22 mouse cellular contexts compared by ENCODE assay signal in genomic region chr4:138184056-138184455, GRCm38 (mm10). TPM values are rescaled to one million over a fixed set of nuclear protein-coding genes. Genes with fewer than 3 reads are reported as not detected.
DNase-seq lines count a peak whose midpoint lies in the region; ATAC-seq and TF ChIP-seq lines count a peak whose summit lies in the region.
"Had no signal": no experiment of that assay in that cellular context is flagged by ENCODE, and none has a peak within 500 bp of the region (broad histone marks: within the 10 kb centered on the region; RNA-seq: fewer than 3 reads in every experiment).

No protein-coding gene starts in this region.

- no peak for TF ChIP-seq EP300 in MEL (IDR thresholded peaks at IDR 0.05; ENCODE audit: low read depth in 1 of 2, low read length in 2 of 2)

- no peaks in the 10 kb centered on the region for H3K4me1 ChIP-seq in MEL (ENCODE audit: control insufficient read depth in 1 of 2, insufficient read depth in 2 of 2, low read length in 2 of 2)
- H3K4me1 ChIP-seq in intestine, postnatal 0 days (replicated peaks; ENCODE audit: control insufficient read depth, insufficient read depth, low read length), result no peaks in the 10 kb centered on the region
- peaks cover 13% of the 10 kb centered on the region for H3K4me1 ChIP-seq in small intestine, adult 2 months (ENCODE audit: control insufficient read depth, insufficient read depth, insufficient read length, low read length)
- H3K4me1 ChIP-seq in neural tube, embryonic 15.5 days, result no peaks in the 10 kb centered on the region
- no peaks in the 10 kb centered on the region for H3K4me1 ChIP-seq in hindbrain, embryonic 14.5 days (replicated peaks; ENCODE audit: control insufficient read depth, insufficient read depth, low read length)
- H3K4me1 ChIP-seq: embryonic facial prominence, embryonic 12.5 days; forebrain, embryonic 15.5 days; hindbrain, embryonic 13.5 days had no signal

- 71% methylated on average over 5 of the region's 5 CpGs for WGBS in intestine, postnatal 0 days
- 62% methylated on average over 5 of the region's 5 CpGs for WGBS in small intestine, adult 2 months
- WGBS in neural tube, embryonic 15.5 days, result 96% methylated on average over 5 of the region's 5 CpGs
- 90% methylated on average over 5 of the region's 5 CpGs for WGBS in hindbrain, embryonic 14.5 days

- H3K9me3 ChIP-seq in MEL (replicated peaks; ENCODE audit: insufficient read depth, low read length), result no peaks in the 10 kb centered on the region
- H3K9me3 ChIP-seq in intestine, postnatal 0 days (ENCODE audit: control insufficient read depth), result no peaks in the 10 kb centered on the region
- H3K9me3 ChIP-seq in neural tube, embryonic 15.5 days (replicated peaks), result no peaks in the 10 kb centered on the region
- no peaks in the 10 kb centered on the region for H3K9me3 ChIP-seq in hindbrain, embryonic 14.5 days (ENCODE audit: control insufficient read depth, low read length)
- H3K9me3 ChIP-seq: embryonic facial prominence, embryonic 12.5 days; forebrain, embryonic 15.5 days; G1E; heart, embryonic 15.5 days; hindbrain, embryonic 13.5 days had no signal

- no peaks in the 10 kb centered on the region for H3K79me2 ChIP-seq in MEL (ENCODE audit: control insufficient read depth, insufficient read depth, low read length, poor library complexity)

- no peak for TF ChIP-seq POLR2A in MEL (IDR thresholded peaks at IDR 0.05; ENCODE audit: control insufficient read depth in 1 of 2, insufficient read depth in 1 of 2, low read depth in 1 of 2, low read length in 2 of 2, poor library complexity in 1 of 2)
- TF ChIP-seq POLR2A in small intestine, adult 2 months (IDR thresholded peaks at IDR 0.05; ENCODE audit: low read depth, low read length), result no peak

- H3K4me2 ChIP-seq in intestine, postnatal 0 days (replicated peaks; ENCODE audit: low read depth), result no peak overlapping the region
- H3K4me2 ChIP-seq in neural tube, embryonic 15.5 days, result no peak overlapping the region
- H3K4me2 ChIP-seq in hindbrain, embryonic 14.5 days (replicated peaks), result no peak overlapping the region
- H3K4me2 ChIP-seq: embryonic facial prominence, embryonic 12.5 days; forebrain, embryonic 15.5 days; heart, embryonic 11.5 days; heart, embryonic 15.5 days; hindbrain, embryonic 13.5 days had no signal

- H3K27ac ChIP-seq in gastrocnemius, adult 2 months, result 0 out of 2 replicates have a peak overlapping the region, but pooled peaks have one; percentile 65
- no peak overlapping the region for H3K27ac ChIP-seq in MEL (ENCODE audit: control insufficient read depth, low read depth, low read length)
- H3K27ac ChIP-seq in intestine, postnatal 0 days (ENCODE audit: low read depth, low read length), result peak overlapping the region; percentile 85
- H3K27ac ChIP-seq in small intestine, adult 2 months (ENCODE audit: insufficient read depth, low read depth, low read length), result peak overlapping the region; percentile 60
- H3K27ac ChIP-seq in neural tube, embryonic 15.5 days (replicated peaks), result no peak overlapping the region
- no peak overlapping the region for H3K27ac ChIP-seq in hindbrain, embryonic 14.5 days
- H3K27ac ChIP-seq: embryonic facial prominence, embryonic 12.5 days; forebrain, embryonic 15.5 days; heart, adult 2 months; heart, embryonic 15.5 days; hindbrain, embryonic 13.5 days had no signal

- no peak for TF ChIP-seq CTCF in gastrocnemius, adult 2 months (IDR thresholded peaks at IDR 0.05)
- TF ChIP-seq CTCF in MEL (IDR thresholded peaks at IDR 0.05 in 2 of 3, conservative IDR thresholded peaks at IDR 0.05 in 1 of 3; ENCODE audit: control insufficient read depth in 1 of 3, insufficient read depth in 1 of 3, low read depth in 2 of 3, low read length in 3 of 3, poor library complexity in 1 of 3, severe bottlenecking in 1 of 3), result no peak
- no peak for TF ChIP-seq CTCF in intestine, postnatal 0 days (IDR thresholded peaks at IDR 0.05; ENCODE audit: low read depth)
- no peak for TF ChIP-seq CTCF in small intestine, adult 2 months (IDR thresholded peaks at IDR 0.05; ENCODE audit: extremely low read depth, insufficient read length, insufficient replicate concordance, low read depth, low read length)

- H3K4me3 ChIP-seq in gastrocnemius, adult 2 months, result no peak overlapping the region
- H3K4me3 ChIP-seq in MEL (ENCODE audit: control insufficient read depth in 1 of 2, insufficient read depth in 1 of 2, low read depth in 2 of 2, low read length in 2 of 2), result no peak overlapping the region
- H3K4me3 ChIP-seq in intestine, postnatal 0 days (ENCODE audit: low read depth, low read length), result no peak overlapping the region
- H3K4me3 ChIP-seq in small intestine, adult 2 months (ENCODE audit: low read depth, low read length), result no peak overlapping the region
- no peak overlapping the region for H3K4me3 ChIP-seq in neural tube, embryonic 15.5 days (replicated peaks)
- no peak overlapping the region for H3K4me3 ChIP-seq in hindbrain, embryonic 14.5 days (replicated peaks; ENCODE audit: low read length)
- H3K4me3 ChIP-seq: embryonic facial prominence, embryonic 12.5 days; forebrain, embryonic 15.5 days; heart, adult 2 months; heart, embryonic 15.5 days; hindbrain, embryonic 13.5 days had no signal

- peaks cover 0 to 17% of the 10 kb centered on the region in 2 experiments; a peak in 3 of 4 replicates for H3K36me3 ChIP-seq in MEL (ENCODE audit: control insufficient read depth in 1 of 2, insufficient read depth in 2 of 2, low read length in 2 of 2)
- peaks cover 74% of the 10 kb centered on the region for H3K36me3 ChIP-seq in intestine, postnatal 0 days (ENCODE audit: control insufficient read depth, insufficient read depth)
- H3K36me3 ChIP-seq in small intestine, adult 2 months (ENCODE audit: control insufficient read depth, insufficient read depth, low read length), result peaks cover 36% of the 10 kb centered on the region
- peaks cover 90% of the 10 kb centered on the region for H3K36me3 ChIP-seq in neural tube, embryonic 15.5 days
- peaks cover 95% of the 10 kb centered on the region for H3K36me3 ChIP-seq in hindbrain, embryonic 14.5 days (replicated peaks; ENCODE audit: control insufficient read depth, insufficient read depth)

- H3K9ac ChIP-seq in MEL (ENCODE audit: control insufficient read depth, low read depth, low read length, poor library complexity, severe bottlenecking), result no peak overlapping the region
- H3K9ac ChIP-seq in intestine, postnatal 0 days (ENCODE audit: low read depth, low read length), result no peak overlapping the region
- H3K9ac ChIP-seq in neural tube, embryonic 15.5 days (replicated peaks), result no peak overlapping the region
- no peak overlapping the region for H3K9ac ChIP-seq in hindbrain, embryonic 14.5 days
- H3K9ac ChIP-seq: embryonic facial prominence, embryonic 12.5 days; forebrain, embryonic 15.5 days; heart, embryonic 15.5 days; hindbrain, embryonic 13.5 days had no signal

- no peak for ATAC-seq in intestine, postnatal 0 days
- ATAC-seq in neural tube, embryonic 15.5 days (ENCODE audit: low FRiP score), result no peak
- ATAC-seq in hindbrain, embryonic 14.5 days (ENCODE audit: low FRiP score), result no peak
- ATAC-seq: activated CD4-positive, CD25-positive, alpha-beta regulatory T cell, adult 4 months; CD4-positive, CD25-positive, alpha-beta regulatory T cell, adult 4 months; forebrain, embryonic 15.5 days; Patski had no signal

- intact Hi-C loops in gastrocnemius, adult 2 months (cut with DNase I), result no loop called here

- peak; percentile 3 for DNase-seq in gastrocnemius, adult 2 months
- no peak for DNase-seq in gastrocnemius, postnatal 10 days
- no peak for DNase-seq in MEL (ENCODE audit: low read depth, low spot score)
- no peak for DNase-seq in hindbrain, embryonic 14.5 days (ENCODE audit: low spot score)
- DNase-seq: cerebellum, adult 11-12 months; cerebellum, adult 9-10 months; cerebellum, postnatal 25 days; gastrocnemius, postnatal 14 days; heart, postnatal 14 days had no signal

- no peaks in the 10 kb centered on the region for H3K27me3 ChIP-seq in MEL (ENCODE audit: control insufficient read depth in 1 of 2, insufficient read depth in 2 of 2, low read length in 2 of 2)
- H3K27me3 ChIP-seq in intestine, postnatal 0 days (replicated peaks; ENCODE audit: control insufficient read depth, insufficient read depth, low read length), result no peaks in the 10 kb centered on the region
- H3K27me3 ChIP-seq in small intestine, adult 2 months (ENCODE audit: control insufficient read depth, insufficient read depth, low read length), result no peaks in the 10 kb centered on the region
- no peaks in the 10 kb centered on the region for H3K27me3 ChIP-seq in neural tube, embryonic 15.5 days (replicated peaks)
- no peaks in the 10 kb centered on the region for H3K27me3 ChIP-seq in hindbrain, embryonic 14.5 days (ENCODE audit: control insufficient read depth, insufficient read depth, low read length)
- H3K27me3 ChIP-seq: embryonic facial prominence, embryonic 12.5 days; forebrain, embryonic 15.5 days; heart, embryonic 15.5 days; hindbrain, embryonic 13.5 days; Patski had no signal

- TF ChIP-seq RAD21 in MEL (IDR thresholded peaks at IDR 0.05; ENCODE audit: low read depth, low read length), result no peak

TF ChIP-seq in MEL, 35 proteins besides CTCF, POLR2A, EP300 and RAD21:
- TF ChIP-seq RCOR1 (IDR thresholded peaks at IDR 0.05; ENCODE audit: low read depth, low read length), result no peak
- TF ChIP-seq MXI1 (IDR thresholded peaks at IDR 0.05; ENCODE audit: low read depth, low read length), result 0 out of 2 replicates have a peak, but pooled peaks have one; percentile 10

RNA-seq across cellular contexts. Expression of gene Hp1bp3, which starts 32.0 kb away (rescaled TPM):
- 10 to 100 TPM; 50.8 to 67.8 TPM for total RNA-seq in gastrocnemius, adult 2 months (2021)
- total RNA-seq in gastrocnemius, postnatal 10 days (2021), result 10 to 100 TPM; 65.5 to 73.8 TPM
- 39.1 and 45.1 TPM in 2 replicates for total RNA-seq in MEL (2012; rRNA removed)
- 10 to 100 TPM in 1 of 2 experiments, not detected in 1; 74.0 TPM for polyA plus RNA-seq in MEL (2012; ENCODE audit: insufficient read depth in 1 of 2, insufficient read length in 2 of 2, low read depth in 1 of 2, low replicate concordance in 2 of 2, missing spikeins in 1 of 2)
- polyA plus RNA-seq in intestine, postnatal 0 days (2015; fragmentation: Nextera tagmentation; extraction: Ambion mirVana), result 75.5 and 83.4 TPM in 2 replicates
- 8.4 and 19.6 TPM in 2 replicates for polyA plus RNA-seq in small intestine, adult 2 months (2012; rRNA removed)
- 157 and 167 TPM in 2 replicates for polyA plus RNA-seq in neural tube, embryonic 15.5 days (2015; fragmentation: Nextera tagmentation; extraction: Ambion mirVana)
- polyA plus RNA-seq in hindbrain, embryonic 14.5 days (2014; fragmentation: Nextera tagmentation; extraction: Ambion mirVana), result 195 and 200 TPM in 2 replicates

Comparison
In these comparisons a context has a peak if more than half of its experiments do, and no peak if none do; other contexts are left out.
1. H3K27ac ChIP-seq: peak in gastrocnemius, adult 2 months (single experiment), intestine, postnatal 0 days (single experiment) and small intestine, adult 2 months (single experiment); none in MEL (single experiment), neural tube, embryonic 15.5 days (single experiment) and hindbrain, embryonic 14.5 days (single experiment).